Mouse (Mus musculus) cerebellum, adult 9-10 months (tissue): ENCODE measurements around the gene Gm2696.

Experiments
- DNase-seq: peaks from one replicate; pipeline ENCODE4 v3.0.0; 2022

The Gm2696 gene

GRCm38 (mm10) chr10:77852559-77852958, 38.1 kb downstream of the Gm2696 start, which contains the start of gene Gm10318:
Gene Gm10318, plus strand, starts transcription at chr10:77852859.
- DNase-seq: no peak

GRCm38 (mm10) chr10:77861675-77862074, 47.2 kb downstream of the Gm2696 start, which contains the start of gene Gm3285:
Gene Gm3285, plus strand, starts transcription at chr10:77861975.
- no peak for DNase-seq

- peak; percentile 47 for DNase-seq
Measured at GRCm38 (mm10) chr10:77864067-77864761, 49.7 kb downstream of the Gm2696 start.

- DNase-seq: no peak
Measured at GRCm38 (mm10) chr10:77864762-77865143, 50.3 kb downstream of the Gm2696 start.

- no peak for DNase-seq
Measured at GRCm38 (mm10) chr10:77867546-77867945, 53.1 kb downstream of the Gm2696 start.

GRCm38 (mm10) chr10:77869651-77870050, 55.2 kb downstream of the Gm2696 start:
- no peak for DNase-seq

GRCm38 (mm10) chr10:77878985-77879384, 64.5 kb downstream of the Gm2696 start:
- DNase-seq: no peak

GRCm38 (mm10) chr10:77880305-77880704, 65.8 kb downstream of the Gm2696 start:
- DNase-seq: no peak

GRCm38 (mm10) chr10:77882553-77882952, 68.1 kb downstream of the Gm2696 start:
- DNase-seq: no peak
